Mouse (Mus musculus) liver, adult 2 months (tissue): ENCODE measurements around the gene Egflam.

Experiments used
- CTCF ChIP-seq: fragments of 200-500 bp; IDR thresholded peaks from 2 replicates; pipeline ENCODE4 v1.5.1; 2011; ENCODE audit warnings: low read depth, low read length, control low read depth
- POLR2A ChIP-seq: fragments of 200-500 bp; IDR thresholded peaks from 2 replicates; pipeline ENCODE4 v1.6.1; 2011; ENCODE audit warnings: low read length, control low read depth; ENCODE audit not compliant: insufficient read depth; ENCODE audit errors: extremely low read depth

DNA sequence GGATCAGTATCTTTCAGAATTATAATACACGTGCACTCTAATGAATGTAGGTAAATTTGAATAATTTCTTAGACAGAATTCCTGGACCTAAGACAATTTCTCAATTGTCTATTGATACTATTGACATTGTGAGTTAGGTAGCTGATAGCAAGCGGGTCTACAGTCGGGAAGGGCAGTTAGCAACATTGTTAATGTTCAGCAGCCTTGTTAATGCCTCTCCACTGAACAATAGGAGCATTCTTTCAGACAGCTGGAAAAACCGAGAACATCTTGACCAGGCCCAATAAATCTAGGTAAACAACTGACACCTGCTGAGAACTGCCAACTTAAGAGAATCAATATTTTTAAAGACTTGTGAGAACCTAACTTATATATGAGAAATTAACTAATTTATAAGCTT lies 77.3 kb downstream of the Egflam start:
- TF ChIP-seq CTCF (no peak), POLR2A (no peak)
